Mouse (Mus musculus) c-Kit-positive CD71-positive TER-119-positive erythroid progenitor cells, embryonic 14.5 days (primary cell): ENCODE measurements around the gene Kcnn1.
A peak's percentile ranks its signal among the peaks of the same experiment; 100 is the strongest.

Experiments
- DNase-seq: peaks from one replicate; pipeline ENCODE4 v3.0.0-alpha.2; 2013; ENCODE audit warnings: low spot score

The Kcnn1 gene

DNA sequence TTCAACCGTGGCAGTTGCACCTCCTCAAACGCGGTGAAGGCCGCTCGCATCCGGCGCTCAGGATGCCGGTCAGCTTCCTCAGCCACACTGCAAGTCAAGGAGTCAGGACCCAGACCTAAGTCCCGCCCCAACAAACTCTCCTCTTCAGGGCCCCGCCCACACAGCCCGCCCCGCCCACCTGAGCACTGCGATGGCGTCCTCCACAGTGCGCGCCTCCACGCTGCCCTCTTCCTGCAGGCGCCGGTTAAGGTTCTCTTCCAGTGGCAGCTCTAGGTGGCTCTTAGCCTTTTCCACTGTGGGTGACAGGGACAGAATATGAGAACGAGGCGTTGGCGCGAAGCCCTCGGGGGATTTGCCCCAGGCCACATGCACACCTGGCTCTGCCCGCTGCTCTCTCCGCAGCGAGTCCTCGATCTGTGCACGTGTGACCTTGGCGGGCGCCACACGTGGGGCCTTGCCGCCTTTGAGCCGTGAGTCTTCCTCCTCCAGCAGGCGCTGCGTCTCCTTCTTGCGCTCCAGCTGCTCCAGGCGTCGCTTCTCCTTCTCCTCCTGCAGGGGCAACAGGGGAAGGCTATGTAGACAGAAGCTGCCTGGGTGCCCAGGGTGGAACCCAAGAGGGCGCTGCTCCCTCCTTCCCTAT, 5.6 kb upstream of the Kcnn1 start:
- peak; percentile 74 for DNase-seq

DNA sequence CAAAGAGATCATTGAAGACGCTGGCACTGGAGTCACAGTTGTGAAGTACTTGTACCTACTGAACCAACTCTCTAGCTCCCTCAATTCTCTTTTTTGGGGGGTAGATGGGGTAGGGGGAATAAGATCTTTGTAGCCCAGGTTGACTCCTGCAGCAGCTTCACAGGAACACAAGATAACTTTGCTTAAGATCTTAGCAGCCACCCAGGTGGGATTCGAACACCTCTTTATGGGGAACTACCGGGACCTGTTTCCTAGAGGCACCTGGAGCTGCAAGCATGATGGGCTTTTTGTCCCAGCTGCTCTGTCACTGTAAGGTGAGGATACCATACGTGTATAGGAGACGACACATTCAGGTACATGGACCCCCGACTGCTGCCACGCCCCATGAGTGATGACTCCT, 3.5 kb upstream of the Kcnn1 start:
- no peak for DNase-seq

DNA sequence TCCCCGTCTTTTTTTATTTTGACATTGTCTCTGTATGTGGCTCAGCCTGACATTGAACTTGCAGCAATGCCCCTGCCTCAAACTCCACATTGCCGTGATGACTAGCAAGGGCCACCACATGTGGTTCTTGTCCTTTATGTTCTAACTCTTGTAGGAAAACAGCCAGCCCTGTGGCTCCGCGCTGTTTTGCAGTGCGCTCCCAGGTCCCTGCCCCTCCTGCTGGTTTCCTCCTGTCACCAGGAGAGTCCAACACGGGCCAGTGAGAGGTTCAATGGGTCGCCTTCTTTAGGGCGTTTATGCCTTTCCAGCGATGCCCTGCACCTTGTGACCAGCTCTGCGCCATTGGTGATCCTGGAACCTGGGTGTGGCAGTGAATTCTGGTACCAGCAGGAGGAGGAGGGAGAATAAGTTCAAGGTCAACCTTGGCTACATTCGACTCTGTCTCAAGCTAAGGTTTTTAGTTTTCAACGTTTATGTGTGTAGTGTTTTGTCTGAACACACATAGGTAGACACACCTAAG, 3.0 kb upstream of the Kcnn1 start:
- DNase-seq, result no peak

DNA sequence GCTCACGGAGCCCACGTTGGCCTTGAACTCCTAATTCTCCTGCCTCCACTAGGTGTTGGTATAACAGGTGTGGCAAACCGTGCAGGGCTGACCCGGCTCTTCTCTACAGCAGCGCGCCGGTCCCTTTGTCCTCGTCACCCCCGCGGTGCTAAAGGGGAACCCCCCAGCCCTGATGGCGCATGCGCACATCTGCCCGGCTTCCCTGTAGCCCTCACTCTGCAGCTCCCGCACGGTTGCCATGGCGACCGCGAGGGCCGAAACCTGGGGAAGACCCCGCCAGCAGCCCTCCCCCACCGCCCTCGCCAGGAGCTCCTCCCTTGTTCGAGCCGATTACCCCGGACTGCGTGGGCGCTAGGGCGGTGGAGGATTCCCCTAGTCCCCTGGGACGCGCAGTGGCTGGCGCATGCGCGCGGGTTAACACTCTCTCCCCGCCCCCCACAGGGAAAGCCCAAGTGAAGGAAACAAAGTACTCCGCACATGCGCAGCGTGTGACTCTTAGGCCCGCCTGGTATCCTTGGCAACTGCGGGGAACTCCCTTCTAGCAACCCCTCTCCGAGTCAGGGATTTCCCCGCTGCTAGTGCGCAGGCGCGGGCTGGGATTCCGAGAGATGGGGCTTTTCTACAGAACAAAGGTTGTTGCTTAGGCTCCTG, 2.4 kb upstream of the Kcnn1 start:
- peak; percentile 99 for DNase-seq

DNA sequence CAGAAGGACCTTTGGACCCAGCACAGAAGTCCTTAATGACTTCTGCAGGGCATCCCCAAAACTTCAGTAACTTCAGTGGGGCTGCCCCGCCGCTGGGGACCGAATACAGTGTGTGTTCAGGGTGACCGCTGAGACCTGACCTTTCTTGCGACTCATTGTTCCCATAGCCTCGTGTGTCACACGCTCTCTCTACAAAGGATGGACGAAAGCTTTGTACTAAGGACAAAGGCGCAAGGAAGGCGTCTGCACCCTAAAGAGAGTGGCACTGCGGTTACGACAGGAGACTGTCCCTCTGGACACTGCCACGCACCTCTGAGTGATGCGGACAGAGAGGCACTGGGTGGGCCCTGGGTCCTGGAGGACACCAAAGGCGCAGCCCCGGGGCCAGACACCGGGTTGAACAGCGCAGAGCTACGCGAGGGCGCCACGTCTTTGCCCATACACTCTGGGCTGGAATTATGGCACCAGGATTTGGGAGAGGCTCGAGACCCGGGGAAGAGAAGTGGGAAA, 1.7 kb upstream of the Kcnn1 start:
- DNase-seq, result no peak

DNA sequence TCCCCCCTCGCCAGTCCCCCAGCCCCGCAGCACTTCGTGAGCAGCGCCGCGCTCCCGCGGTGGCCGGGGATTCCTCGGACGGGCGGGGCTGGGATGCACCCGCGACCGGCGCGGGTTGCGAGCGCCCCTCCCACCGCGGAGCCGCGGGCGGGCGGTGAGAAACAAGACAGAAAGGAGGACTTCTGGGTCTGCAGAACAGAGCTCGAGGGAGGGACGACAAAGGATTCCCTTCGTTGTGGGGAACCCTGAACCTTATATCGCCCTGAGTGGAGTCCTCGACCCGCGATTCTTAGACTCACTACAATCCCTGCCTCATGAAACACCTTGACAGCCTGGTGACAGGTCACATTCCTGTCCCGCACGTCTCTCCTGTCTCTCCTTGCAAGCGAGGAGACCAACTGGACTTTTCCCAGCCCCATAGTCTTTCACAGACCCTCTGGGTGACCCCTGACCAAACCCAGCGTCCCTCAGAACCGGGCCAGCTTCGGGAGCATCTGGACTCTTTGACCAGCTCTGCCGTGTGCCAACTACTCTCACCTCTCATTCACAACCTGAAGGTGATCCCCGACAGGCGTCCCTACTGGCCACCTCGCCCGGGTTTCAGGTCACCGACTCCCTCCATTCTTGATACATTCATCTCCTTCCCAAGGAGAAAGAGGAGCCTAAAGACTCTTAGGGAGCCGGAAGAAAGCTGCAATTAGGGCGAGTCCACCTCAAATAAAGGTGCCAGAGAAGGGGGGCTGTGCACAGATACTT, 1.1 kb upstream of the Kcnn1 start:
- DNase-seq, result no peak

DNA sequence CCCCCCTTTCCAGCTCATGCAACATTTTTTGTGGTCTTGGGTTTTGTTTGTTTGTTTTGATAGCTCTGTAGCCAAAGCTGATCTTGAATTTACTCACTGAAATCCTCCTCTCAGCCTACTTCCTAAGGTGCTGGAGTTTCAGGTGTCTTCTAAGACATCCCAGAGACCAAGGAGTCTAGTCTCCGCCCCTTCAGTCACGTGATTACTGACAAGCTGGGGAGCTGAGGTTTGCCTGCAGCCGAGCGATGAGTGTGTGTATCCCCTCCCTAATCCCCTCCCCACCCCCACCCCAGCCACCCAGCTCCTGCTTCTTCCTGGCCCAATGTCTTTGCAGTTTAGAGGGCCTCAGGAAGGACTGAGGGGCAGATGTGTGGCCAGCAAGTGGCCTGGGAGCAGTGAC, 5.5 kb downstream of the Kcnn1 start:
- DNase-seq, result no peak

DNA sequence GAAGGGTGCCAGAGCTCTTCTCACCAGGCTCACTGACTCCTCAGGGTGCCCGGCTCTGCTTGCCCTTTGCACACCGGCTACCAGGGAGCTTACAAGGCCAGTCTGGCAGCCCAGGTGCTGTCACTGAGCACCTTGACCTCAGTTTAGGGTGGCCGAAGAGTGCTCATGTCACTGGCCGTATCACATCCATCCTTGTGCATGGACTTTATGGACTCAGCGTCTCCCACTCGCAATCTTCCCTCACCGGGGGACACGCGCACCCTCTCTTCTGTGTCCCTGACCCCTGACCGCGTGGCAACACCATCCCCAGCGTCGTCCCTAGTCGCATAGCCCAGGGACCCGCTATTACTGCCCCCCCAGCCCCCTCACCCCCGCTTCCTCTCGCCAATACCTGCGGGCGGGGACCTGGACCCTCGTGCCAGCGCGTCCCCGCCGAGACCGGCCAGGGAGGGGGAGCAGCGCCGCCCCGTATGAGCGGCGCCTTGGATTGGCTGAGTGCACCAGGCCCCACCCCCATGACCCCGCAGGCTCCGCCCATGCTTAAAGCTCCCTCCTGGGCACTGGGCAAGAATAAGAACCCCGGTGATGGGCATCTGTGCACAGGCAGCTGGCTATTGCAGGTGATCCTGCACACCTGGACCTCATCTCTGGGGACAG, 6.4 kb downstream of the Kcnn1 start:
- DNase-seq, result no peak

DNA sequence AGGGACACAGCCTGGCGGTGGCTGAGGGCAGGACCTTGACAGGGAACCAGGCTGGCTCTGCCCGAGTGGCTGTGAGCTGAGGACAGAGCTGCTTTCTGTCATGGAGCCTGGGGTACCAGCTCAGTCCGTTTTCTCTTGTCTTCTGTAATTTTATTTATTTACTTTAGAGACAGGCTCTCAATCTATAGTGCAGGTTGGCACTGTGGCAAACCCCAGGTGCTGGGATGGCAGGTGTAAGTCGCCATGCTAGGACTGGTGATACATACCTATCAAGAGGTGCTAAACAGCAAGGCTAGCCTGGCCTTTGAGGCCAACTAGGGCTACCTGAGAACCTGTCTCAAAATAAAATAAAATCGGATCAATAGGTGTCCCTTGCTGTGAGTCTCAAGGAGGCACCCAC, 7.0 kb downstream of the Kcnn1 start:
- DNase-seq, result no peak

DNA sequence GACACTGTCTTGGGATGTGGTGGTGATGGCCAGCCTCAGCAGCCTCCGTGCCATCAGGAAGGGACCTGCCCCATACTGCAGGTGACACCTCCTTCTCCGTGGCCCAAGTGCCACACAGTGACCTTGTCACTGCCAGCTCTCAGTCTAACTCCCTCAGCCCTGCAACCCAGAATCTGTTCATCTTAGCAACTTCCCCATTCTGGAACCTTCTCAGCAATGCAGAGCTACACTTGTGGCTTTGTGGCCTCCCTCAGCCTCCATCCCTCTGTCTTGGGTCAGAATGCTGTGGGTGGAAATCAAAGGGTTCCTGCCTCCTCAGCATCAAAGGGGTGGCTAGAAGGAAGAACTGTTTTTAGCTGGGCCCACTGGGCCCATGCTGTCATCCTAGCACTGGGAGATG, 9.2 kb downstream of the Kcnn1 start:
- DNase-seq, result no peak

DNA sequence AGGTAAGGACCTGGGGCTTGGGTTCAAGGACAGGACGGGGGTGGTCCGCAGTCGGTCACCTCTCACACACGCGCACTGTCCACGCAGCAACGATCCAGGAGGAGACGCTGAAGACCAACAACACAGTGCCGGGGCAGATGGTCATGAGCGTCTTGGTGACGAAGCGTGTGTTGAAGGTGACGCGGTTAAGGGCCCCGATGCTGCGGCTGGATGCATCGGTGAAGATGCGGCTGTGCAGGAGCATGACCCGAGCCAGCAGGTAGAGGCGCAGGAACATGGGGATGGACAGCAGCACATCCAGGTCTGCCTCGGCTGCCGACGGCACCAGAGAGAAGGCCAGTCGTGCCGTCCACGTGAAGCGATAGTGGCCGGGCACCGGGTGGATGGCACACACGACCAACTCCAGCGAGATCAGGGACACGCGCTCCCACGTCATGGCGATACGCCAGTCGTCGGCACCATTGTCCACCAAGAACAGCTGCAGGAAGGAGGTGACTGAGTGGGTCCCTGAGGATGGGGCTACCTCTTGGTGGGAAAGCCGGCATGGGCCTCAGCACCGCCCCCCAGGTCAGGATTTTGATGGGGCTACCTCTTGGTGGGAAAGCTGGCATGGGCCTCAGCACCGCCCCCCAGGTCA, 10.3 kb downstream of the Kcnn1 start:
- no peak for DNase-seq

DNA sequence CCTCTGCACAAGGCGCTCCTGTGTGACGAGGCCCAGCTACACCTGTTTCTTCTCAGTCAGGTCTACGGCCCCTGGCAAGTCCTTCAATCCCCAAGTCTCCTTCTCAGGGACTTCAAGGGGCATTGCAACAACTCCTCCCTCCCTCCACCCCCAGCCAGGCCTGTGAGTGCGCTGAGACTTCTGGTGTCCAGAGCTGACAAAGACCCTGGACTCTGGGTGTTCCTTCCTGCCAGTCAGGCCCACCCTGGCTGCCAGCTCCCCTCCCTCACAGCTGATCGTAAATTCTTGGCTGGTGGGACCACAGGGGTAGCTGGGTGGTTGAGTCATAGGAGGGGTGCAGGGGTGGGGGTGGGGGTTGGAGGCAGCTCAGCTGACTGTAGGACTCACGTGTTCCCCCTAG, 11.2 kb downstream of the Kcnn1 start:
- DNase-seq, result no peak

DNA sequence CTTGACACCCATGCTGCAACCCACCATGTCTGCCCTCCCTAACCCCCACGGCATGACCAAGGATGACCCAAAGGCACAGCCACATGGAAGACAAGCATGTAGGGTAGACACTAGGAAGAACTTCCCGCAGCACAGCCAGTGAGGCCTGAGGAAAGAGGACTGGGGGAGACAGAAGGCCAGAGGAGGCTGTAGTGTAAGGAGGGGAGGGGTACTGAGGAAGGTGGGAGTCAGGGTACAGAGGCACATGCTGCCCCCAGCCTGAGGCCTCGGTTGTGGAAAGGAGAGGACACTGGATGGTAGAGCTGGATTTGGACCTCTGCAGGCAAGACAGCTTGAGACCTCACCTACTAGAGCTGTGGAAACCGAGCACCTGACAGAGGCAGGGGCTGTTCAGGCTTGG, 12.1 kb downstream of the Kcnn1 start:
- no peak for DNase-seq

DNA sequence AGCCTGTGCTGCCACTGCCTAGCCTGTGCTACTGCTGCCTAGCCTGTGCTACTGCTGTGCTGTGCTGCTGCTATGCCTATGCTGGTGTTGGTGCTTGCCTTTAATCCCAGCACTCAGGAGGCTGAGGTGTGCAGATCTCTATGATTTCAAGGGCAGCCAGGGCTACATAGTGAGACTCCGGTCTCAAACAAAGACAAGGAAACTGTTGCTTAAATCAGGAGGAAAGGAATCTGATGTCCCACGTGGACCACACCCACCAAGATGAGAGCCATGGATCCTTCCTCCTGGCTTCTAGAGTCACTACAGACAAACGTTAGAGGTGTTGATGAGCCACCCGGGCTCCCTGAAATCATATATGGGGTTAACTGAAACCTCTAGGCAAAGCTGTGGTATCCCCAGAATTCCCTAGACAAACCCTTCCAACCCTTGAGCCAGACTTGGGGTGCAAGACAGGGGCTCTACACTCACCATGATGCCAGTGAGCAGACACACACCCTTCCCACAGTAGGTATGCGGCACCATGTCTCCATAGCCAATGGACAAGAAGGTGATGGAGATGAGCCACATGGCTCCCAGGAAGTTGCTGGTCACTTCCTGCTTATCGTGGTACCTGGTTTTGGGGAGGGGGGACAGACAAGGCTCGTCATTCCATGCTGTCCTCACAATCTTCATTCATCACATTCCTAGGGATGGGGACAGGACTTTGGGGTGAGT, 12.8 kb downstream of the Kcnn1 start:
- no peak for DNase-seq

DNA sequence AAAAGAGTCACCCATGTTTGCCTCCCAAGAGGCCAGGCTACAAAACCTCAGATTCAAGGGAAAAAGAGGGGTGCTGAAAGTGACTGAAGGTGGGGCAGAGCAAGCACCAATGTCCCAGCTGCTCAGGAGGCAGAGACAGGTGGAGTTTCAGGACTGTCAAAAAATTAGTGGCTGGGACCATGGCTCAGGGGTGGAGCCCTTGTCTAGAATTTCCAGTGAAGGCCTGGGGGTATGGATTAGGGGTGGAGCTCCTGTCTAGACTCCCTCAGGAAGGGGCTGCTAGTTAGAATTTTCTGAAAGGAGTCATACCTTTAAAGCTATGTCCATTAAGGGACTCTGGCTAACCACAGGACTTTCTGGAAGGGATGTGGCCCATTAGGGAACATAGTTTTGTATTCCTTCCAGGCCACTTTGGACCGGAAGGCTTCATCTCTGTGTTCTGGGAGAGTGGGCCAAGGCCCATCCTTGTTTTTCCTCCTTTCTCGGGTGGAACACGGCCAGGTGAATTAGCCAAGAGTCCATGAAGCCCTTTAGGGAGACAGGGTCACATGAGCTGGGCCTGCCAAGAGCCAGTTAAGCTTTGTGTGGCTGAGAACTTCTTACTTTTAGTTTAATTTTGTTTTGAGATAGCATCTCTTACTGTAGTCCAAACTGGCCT, 13.6 kb downstream of the Kcnn1 start:
- no peak for DNase-seq

DNA sequence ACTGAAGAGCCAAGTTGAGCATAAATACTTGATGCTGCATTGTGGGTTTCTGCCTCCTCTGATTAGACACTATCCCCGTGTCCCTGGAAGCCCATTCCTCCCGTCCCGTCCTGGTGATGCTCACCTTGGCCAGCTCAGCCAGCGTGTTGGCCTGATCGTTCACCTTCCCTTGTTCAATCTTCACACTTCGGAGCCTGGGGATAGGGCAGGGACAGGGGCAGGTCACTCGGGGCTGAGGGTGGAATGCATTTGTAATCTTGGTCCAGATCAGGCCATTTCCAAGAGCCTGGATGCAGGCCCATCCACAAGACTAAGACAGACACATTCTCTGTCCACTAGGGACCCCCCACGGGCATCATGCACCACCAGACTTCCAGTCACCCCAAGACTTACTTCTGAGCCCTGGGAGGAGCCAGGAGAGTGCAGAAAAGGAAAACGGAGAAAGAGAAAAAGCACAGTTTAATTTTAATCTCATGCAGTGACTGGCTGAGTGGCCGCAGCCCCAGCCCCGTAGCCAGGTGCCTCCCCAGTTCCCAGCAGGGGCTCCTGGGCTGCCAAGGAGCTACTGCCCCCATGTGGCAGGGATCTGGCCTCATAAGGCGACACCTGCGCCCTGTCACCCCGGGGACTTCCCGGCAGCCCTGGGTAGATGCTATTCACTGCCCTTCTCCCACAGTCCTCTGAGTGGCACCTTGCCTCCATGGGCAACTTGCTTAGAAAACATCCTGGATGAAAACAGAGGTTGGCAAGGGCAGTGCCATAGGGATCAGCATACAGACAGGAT, 16.5 kb downstream of the Kcnn1 start:
- DNase-seq, result no peak

DNA sequence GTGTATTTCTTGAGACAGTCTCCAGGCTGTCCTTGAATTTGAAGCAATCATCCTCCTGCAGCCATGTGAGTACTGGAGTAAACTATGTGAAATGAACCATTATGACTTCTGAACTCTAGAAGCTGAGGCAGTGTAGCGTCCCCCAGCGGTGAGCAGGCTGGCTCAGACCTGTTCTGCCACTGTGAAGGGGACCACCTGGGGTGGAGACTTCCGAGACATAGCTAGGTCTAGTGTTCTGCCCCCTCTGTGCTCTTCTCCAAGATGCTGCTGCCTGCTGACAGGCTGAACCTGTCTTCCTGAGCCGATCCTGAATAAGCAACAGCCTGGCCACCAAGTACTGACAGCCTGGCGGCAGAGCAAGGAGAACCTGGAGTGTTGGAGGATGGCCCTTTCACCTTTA, 17.9 kb downstream of the Kcnn1 start:
- no peak for DNase-seq

DNA sequence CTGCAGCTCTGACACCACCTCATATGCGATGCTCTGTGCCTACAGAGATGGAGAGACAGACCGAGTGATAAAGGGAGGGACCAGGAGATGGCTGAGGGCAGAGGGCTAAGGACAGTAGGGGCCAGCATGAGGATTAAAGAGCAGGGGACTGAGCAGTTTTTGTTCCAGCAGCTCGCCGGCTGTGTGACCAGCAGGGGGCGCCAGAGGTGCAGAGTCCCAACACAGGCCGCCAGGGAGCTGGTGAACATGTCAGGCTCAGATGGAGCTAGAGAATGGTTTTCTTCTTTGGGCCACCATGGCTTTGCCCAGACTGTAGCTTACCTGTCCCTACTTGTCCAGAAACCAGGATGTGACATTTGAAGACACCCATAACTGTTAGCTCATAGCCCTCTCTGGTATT, 18.5 kb downstream of the Kcnn1 start:
- peak; percentile 92 for DNase-seq

DNA sequence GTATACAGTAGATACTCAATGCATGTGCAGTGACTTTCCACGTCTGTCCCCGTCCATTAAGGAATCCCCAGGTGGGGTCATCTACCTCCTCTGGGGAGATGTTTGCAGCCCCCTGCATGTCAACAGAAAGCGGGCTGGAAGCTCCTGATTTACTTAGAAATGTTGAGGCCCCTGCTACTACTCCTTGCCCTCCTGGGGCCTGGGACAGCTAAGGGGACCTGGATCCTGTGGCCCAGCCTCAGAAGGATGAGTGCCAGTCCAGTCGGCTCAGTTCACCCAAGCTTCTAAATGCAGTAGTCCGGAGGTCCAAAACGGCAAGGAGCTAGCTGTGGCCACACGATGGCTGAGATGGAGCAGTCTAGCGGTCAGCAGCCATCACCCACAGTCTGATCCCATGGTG, 19.1 kb downstream of the Kcnn1 start:
- no peak for DNase-seq

DNA sequence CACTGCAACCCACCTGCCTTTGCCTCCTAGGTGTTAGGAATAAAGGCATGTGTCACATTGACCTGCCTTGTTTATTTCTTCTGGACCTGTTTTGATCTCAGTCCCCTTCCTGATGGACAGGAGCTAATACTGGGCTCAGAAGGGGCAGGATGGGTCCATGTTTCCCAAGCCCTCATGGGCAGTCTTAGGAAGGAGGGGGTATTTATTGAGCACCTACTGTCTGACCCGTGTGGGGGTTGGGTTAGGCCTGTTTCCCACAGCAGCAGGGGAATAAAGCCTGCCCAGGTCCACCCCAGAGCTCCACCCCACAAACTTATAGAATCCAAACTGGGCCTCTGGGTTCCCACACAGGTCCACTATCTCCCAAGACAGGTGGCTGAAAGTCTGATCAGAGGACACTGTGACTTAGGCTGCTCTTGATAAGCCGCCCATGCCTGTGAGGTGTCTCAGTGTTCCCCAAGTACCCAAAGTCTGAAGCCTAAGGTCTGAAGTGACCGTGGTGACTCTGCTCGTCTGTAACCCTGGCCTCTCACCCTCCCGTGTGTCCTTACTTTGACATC, 19.8 kb downstream of the Kcnn1 start:
- DNase-seq, result peak; percentile 93
